Comparison of ENCODE assay signal across 19 mouse cellular contexts in genomic region chrX:153255504-153255903, GRCm38 (mm10). TPM values are rescaled to one million over a fixed set of nuclear protein-coding genes. Genes with fewer than 3 reads are reported as not detected.
DNase-seq lines count a peak whose midpoint lies in the region; ATAC-seq and TF ChIP-seq lines count a peak whose summit lies in the region.
"Had no signal": no experiment of that assay in that cellular context is flagged by ENCODE, and none has a peak within 500 bp of the region (broad histone marks: within the 10 kb centered on the region; RNA-seq: fewer than 3 reads in every experiment).

No protein-coding gene starts in this region.

- no peak overlapping the region for H3K4me2 ChIP-seq in heart, embryonic 12.5 days
- H3K4me2 ChIP-seq: embryonic facial prominence, embryonic 12.5 days; liver, embryonic 11.5 days had no signal

- no peaks in the 10 kb centered on the region for H3K27me3 ChIP-seq in heart, embryonic 12.5 days (replicated peaks)
- H3K27me3 ChIP-seq: embryonic facial prominence, embryonic 12.5 days had no signal

- no peak overlapping the region for H3K4me3 ChIP-seq in gastrocnemius, adult 2 months
- no peak overlapping the region for H3K4me3 ChIP-seq in heart, embryonic 12.5 days
- H3K4me3 ChIP-seq: embryonic facial prominence, embryonic 12.5 days; forebrain, embryonic 10.5 days; midbrain, embryonic 10.5 days had no signal

- no peak overlapping the region for H3K27ac ChIP-seq in gastrocnemius, adult 2 months
- no peak overlapping the region for H3K27ac ChIP-seq in heart, embryonic 12.5 days (ENCODE audit: poor library complexity, severe bottlenecking)
- H3K27ac ChIP-seq: embryonic facial prominence, embryonic 12.5 days; forebrain, embryonic 10.5 days; midbrain, embryonic 10.5 days; stomach, postnatal 0 days had no signal

- peak; percentile 24 for DNase-seq in layer of hippocampus, adult 11-12 months (ENCODE audit: low spot score)
- no peak for DNase-seq in layer of hippocampus, postnatal 10 days (ENCODE audit: low spot score in 2 of 2)
- DNase-seq in large intestine, adult 2 months (ENCODE audit: low read depth, low spot score) = peak; percentile 3
- peak; percentile 21 to 24 for DNase-seq in left cerebral cortex, postnatal 10 days (ENCODE audit: extremely low spot score in 1 of 2, low spot score in 2 of 2)
- DNase-seq in right cerebral cortex, postnatal 25 days = peak; percentile 40
- no peak for DNase-seq in gastrocnemius, postnatal 10 days
- no peak for DNase-seq in gastrocnemius, adult 2 months
- DNase-seq: heart, adult 11 months; kidney, adult 9 months; spleen, adult 18-20 months; thymus, postnatal 36 days had no signal

- no peaks in the 10 kb centered on the region for H3K9me3 ChIP-seq in heart, embryonic 12.5 days (replicated peaks)
- H3K9me3 ChIP-seq: embryonic facial prominence, embryonic 12.5 days; forebrain, embryonic 10.5 days; midbrain, embryonic 10.5 days had no signal

- H3K4me1 ChIP-seq in heart, embryonic 12.5 days (replicated peaks) = no peaks in the 10 kb centered on the region
- H3K4me1 ChIP-seq: embryonic facial prominence, embryonic 12.5 days; forebrain, embryonic 10.5 days; midbrain, embryonic 10.5 days had no signal

- ATAC-seq in heart, embryonic 12.5 days (ENCODE audit: insufficient number of reproducible peaks, low FRiP score) = no peak
- ATAC-seq: CD4-positive, CD25-positive, alpha-beta regulatory T cell, adult 4 months; hindbrain, embryonic 16.5 days had no signal

- intact Hi-C loops in left cerebral cortex, postnatal 10 days (cut with DNase I) = no loop called here
- intact Hi-C loops in gastrocnemius, adult 2 months (cut with DNase I) = no loop called here

- 43% methylated on average over 2 of the region's 2 CpGs for WGBS in large intestine, adult 2 months
- whole genome bisulfite sequencing in heart, embryonic 12.5 days = 76% methylated on average over 2 of the region's 2 CpGs

- TF ChIP-seq CTCF in gastrocnemius, adult 2 months (IDR thresholded peaks at IDR 0.05) = no peak

- no peaks in the 10 kb centered on the region for H3K36me3 ChIP-seq in heart, embryonic 12.5 days
- H3K36me3 ChIP-seq: embryonic facial prominence, embryonic 12.5 days; forebrain, embryonic 10.5 days; midbrain, embryonic 10.5 days had no signal

- no peak overlapping the region for H3K9ac ChIP-seq in heart, embryonic 12.5 days
- H3K9ac ChIP-seq: embryonic facial prominence, embryonic 12.5 days had no signal

RNA-seq across cellular contexts. Expression of gene Klf8, which starts 18.2 kb away (rescaled TPM):
- total RNA-seq in layer of hippocampus, postnatal 10 days (2021) = 10 to 100 TPM; 10.3 to 11.0 TPM
- polyA plus RNA-seq in large intestine, adult 2 months (2012; rRNA removed) = 0.17 and 0.26 TPM in 2 replicates
- total RNA-seq in left cerebral cortex, postnatal 10 days (2021) = 10 to 100 TPM; 14.6 to 17.3 TPM
- total RNA-seq in gastrocnemius, postnatal 10 days (2021) = 1 to 10 TPM in 1 of 2 experiments, under 1 TPM in 1; 0.54 to 1.2 TPM
- total RNA-seq in gastrocnemius, adult 2 months (2021) = under 1 TPM; 0.10 to 0.20 TPM
- 1.8 and 2.3 TPM in 2 replicates for polyA plus RNA-seq in heart, embryonic 12.5 days (2016; fragmentation: Nextera tagmentation; extraction: Ambion mirVana)

Comparison
In these comparisons a context has a peak if more than half of its experiments do, and no peak if none do; other contexts are left out.
1. DNase-seq: peak in layer of hippocampus, adult 11-12 months (single experiment), large intestine, adult 2 months (single experiment), left cerebral cortex, postnatal 10 days (2 of 2) and right cerebral cortex, postnatal 25 days (single experiment); none in layer of hippocampus, postnatal 10 days (0 of 2), gastrocnemius, postnatal 10 days (single experiment) and gastrocnemius, adult 2 months (single experiment).
2. RNA of gene Klf8, which starts 18.2 kb away (total RNA-seq): 14.6 to 17.3 TPM in left cerebral cortex, postnatal 10 days and 10.3 to 11.0 TPM in layer of hippocampus, postnatal 10 days; 0.54 to 1.2 TPM in gastrocnemius, postnatal 10 days and 0.10 to 0.20 TPM in gastrocnemius, adult 2 months; every median in the first group is over 4 times any median in the second.